Mouse (Mus musculus): Measurements from ENCODE around the gene Lemd1. TPM values are rescaled to one million over a fixed set of nuclear protein-coding genes. Genes with fewer than 3 reads are reported as not detected.

Lemd1 gene
- total and polyA plus RNA-seq, 2 experiments from 2014 or later, result 13.3 to 14.7 TPM

GRCm38 (mm10) chr1:132209400-132209799, 18.2 kb downstream of the Lemd1 start:
- ATAC-seq (no peak), DNase-seq (no peak)
- H3K4me1 ChIP-seq (ENCODE audit: insufficient read depth), result peaks cover 50% of the 10 kb centered on the region
- no peaks in the 10 kb centered on the region for H3K9me3 ChIP-seq (ENCODE audit: low read length)
- 33% methylated on average over 10 of the region's 10 CpGs for WGBS
- TF ChIP-seq CTCF (IDR thresholded peaks at IDR 0.05; ENCODE audit: low read depth), result no peak
- H3K4me2 ChIP-seq (ENCODE audit: low read depth), result no peak overlapping the region
- no peak overlapping the region for H3K4me3 ChIP-seq (ENCODE audit: low read depth, low read length)
- H3K27ac ChIP-seq (ENCODE audit: low read depth, low read length), result peak overlapping the region; percentile 69; the same call in 1 of the 2 replicates
- H3K27me3 ChIP-seq (ENCODE audit: insufficient read depth, low read length), result no peaks in the 10 kb centered on the region
- no peak overlapping the region for H3K9ac ChIP-seq
- no peaks in the 10 kb centered on the region for H3K36me3 ChIP-seq (ENCODE audit: insufficient read depth)

DNA sequence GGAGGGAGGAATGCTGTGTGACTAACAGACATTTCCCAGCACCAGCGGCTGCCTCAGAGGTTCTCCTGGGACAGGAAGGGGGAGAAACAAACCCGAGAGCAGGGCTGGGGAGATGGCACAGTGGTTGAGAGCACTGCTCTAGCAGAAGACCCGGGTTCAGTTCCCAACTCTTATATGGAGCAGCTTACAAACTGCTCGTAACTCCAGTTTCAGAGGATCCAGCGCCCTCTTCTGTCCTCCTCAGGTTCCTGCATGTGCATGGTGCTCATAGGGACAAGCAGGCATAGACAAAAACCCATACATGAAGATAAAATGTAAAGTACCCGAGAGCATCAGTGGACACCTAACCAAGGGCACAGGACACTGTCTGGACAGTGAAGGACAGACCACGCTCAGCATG, 19.7 kb downstream of the Lemd1 start:
- no peaks in the 10 kb centered on the region for H3K27me3 ChIP-seq (ENCODE audit: insufficient read depth, low read length)
- H3K4me2 ChIP-seq (ENCODE audit: low read depth), result no peak overlapping the region
- H3K9me3 ChIP-seq (ENCODE audit: low read length), result no peaks in the 10 kb centered on the region
- no peak overlapping the region for H3K4me3 ChIP-seq (ENCODE audit: low read depth, low read length)
- DNase-seq (no peak), ATAC-seq (no peak)
- no peaks in the 10 kb centered on the region for H3K36me3 ChIP-seq (ENCODE audit: insufficient read depth)
- peak; percentile 72 for TF ChIP-seq CTCF (IDR thresholded peaks at IDR 0.05; ENCODE audit: low read depth)
- 19% methylated on average over 7 of the region's 7 CpGs for WGBS
- H3K27ac ChIP-seq (ENCODE audit: low read depth, low read length), result no peak overlapping the region
- H3K9ac ChIP-seq, result no peak overlapping the region
- H3K4me1 ChIP-seq (ENCODE audit: insufficient read depth), result peaks cover 50% of the 10 kb centered on the region

DNA sequence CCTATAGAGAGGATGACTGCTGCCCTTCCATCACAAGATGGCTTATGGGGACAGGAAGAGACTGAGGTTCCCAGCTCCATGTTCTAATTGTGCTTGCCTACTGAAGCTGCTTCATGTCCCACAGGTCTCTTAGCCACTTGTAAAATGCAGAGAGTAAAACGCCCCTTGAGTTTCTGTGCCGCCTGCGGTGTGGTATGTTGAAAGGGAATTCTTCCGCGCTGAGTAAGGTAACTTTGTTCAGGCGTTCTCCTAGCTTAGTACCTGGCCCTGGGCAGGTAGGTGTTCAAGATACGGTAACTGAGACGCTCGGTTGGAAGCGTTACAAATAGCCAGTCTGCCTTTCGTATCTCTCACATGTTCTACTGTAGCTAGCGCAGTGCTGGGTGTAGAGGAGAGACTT, 20.4 kb downstream of the Lemd1 start:
- no peak for ATAC-seq
- peak overlapping the region; percentile 9; the same call in 1 of the 2 replicates for H3K4me3 ChIP-seq (ENCODE audit: low read depth, low read length)
- peaks cover 50% of the 10 kb centered on the region for H3K4me1 ChIP-seq (ENCODE audit: insufficient read depth)
- no peaks in the 10 kb centered on the region for H3K9me3 ChIP-seq (ENCODE audit: low read length)
- no peak overlapping the region for H3K9ac ChIP-seq
- DNase-seq, result no peak
- peak overlapping the region; percentile 31; the same call in 1 of the 2 replicates for H3K4me2 ChIP-seq (ENCODE audit: low read depth)
- no peaks in the 10 kb centered on the region for H3K36me3 ChIP-seq (ENCODE audit: insufficient read depth)
- 45% methylated on average over 12 of the region's 12 CpGs for WGBS
- TF ChIP-seq CTCF (IDR thresholded peaks at IDR 0.05; ENCODE audit: low read depth), result no peak
- no peaks in the 10 kb centered on the region for H3K27me3 ChIP-seq (ENCODE audit: insufficient read depth, low read length)
- no peak overlapping the region for H3K27ac ChIP-seq (ENCODE audit: low read depth, low read length)

DNA sequence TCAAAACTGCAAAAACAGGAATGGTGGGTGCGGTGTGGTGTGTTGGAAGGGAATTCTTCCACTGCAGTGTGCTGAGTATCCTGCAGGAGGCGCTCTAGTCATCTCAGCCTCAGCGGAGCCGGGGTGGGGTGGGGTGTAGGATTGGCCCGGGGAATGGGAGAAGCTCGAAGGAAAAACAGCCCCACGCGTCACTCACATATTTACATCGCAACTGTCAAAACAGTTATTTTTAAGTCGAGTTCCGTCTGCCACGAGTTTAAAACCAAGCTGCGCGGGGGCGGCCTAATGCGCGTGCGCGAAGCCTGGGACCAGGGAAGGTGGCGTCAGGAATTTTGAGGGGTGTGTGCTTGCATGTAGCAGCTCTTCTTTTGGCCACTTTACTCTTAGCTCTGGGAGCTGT, 21.0 kb downstream of the Lemd1 start:
- Histone ChIP-seq H3K9ac (no peak overlapping the region), H3K4me3 (ENCODE audit: low read depth, low read length) (peak overlapping the region; percentile 9; the same call in 1 of the 2 replicates), H3K4me1 (ENCODE audit: insufficient read depth) (peaks cover 50% of the 10 kb centered on the region), H3K27ac (ENCODE audit: low read depth, low read length) (no peak overlapping the region), H3K4me2 (ENCODE audit: low read depth) (peak overlapping the region; percentile 31; the same call in 1 of the 2 replicates), H3K9me3 (ENCODE audit: low read length) (no peaks in the 10 kb centered on the region), H3K27me3 (ENCODE audit: insufficient read depth, low read length) (no peaks in the 10 kb centered on the region), H3K36me3 (ENCODE audit: insufficient read depth) (no peaks in the 10 kb centered on the region)
- DNase-seq, result peak; percentile 92
- WGBS, result 7% methylated on average over 20 of the region's 20 CpGs
- ATAC-seq, result peak; percentile 83
- peak; percentile 89 for TF ChIP-seq CTCF (IDR thresholded peaks at IDR 0.05; ENCODE audit: low read depth)

- Histone ChIP-seq H3K4me2 (ENCODE audit: low read depth) (no peak overlapping the region), H3K36me3 (ENCODE audit: insufficient read depth) (no peaks in the 10 kb centered on the region), H3K4me3 (ENCODE audit: low read depth, low read length) (no peak overlapping the region), H3K27ac (ENCODE audit: low read depth, low read length) (no peak overlapping the region), H3K9me3 (ENCODE audit: low read length) (no peaks in the 10 kb centered on the region), H3K9ac (no peak overlapping the region; the same call in 1 of the 2 replicates), H3K4me1 (ENCODE audit: insufficient read depth) (peaks cover 41% of the 10 kb centered on the region), H3K27me3 (ENCODE audit: insufficient read depth, low read length) (no peaks in the 10 kb centered on the region)
- WGBS, result 38% methylated on average over 6 of the region's 6 CpGs
- ATAC-seq (no peak), DNase-seq (no peak)
- no peak for TF ChIP-seq CTCF (IDR thresholded peaks at IDR 0.05; ENCODE audit: low read depth)
Measured at GRCm38 (mm10) chr1:132213076-132213475, 21.8 kb downstream of the Lemd1 start.

- WGBS, result 50% methylated on average over 3 of the region's 3 CpGs
- no peak for ATAC-seq
- H3K4me3 ChIP-seq (ENCODE audit: low read depth, low read length), result no peak overlapping the region
- no peaks in the 10 kb centered on the region for H3K27me3 ChIP-seq (ENCODE audit: insufficient read depth, low read length)
- no peak overlapping the region for H3K4me2 ChIP-seq (ENCODE audit: low read depth)
- no peak overlapping the region for H3K27ac ChIP-seq (ENCODE audit: low read depth, low read length)
- no peak overlapping the region for H3K9ac ChIP-seq
- no peaks in the 10 kb centered on the region for H3K9me3 ChIP-seq (ENCODE audit: low read length)
- no peaks in the 10 kb centered on the region for H3K36me3 ChIP-seq (ENCODE audit: insufficient read depth)
- H3K4me1 ChIP-seq (ENCODE audit: insufficient read depth), result peaks cover 14% of the 10 kb centered on the region; the same call in 1 of the 2 replicates
- no peak for DNase-seq
- TF ChIP-seq CTCF (IDR thresholded peaks at IDR 0.05; ENCODE audit: low read depth), result no peak
Measured at GRCm38 (mm10) chr1:132216276-132216675, 25.0 kb downstream of the Lemd1 start.

GRCm38 (mm10) chr1:132221627-132222026, 30.4 kb downstream of the Lemd1 start:
- no peaks in the 10 kb centered on the region for H3K9me3 ChIP-seq (ENCODE audit: low read length)
- H3K36me3 ChIP-seq (ENCODE audit: insufficient read depth), result no peaks in the 10 kb centered on the region
- no peak overlapping the region for H3K4me2 ChIP-seq (ENCODE audit: low read depth)
- peaks cover 16% of the 10 kb centered on the region; the same call in 1 of the 2 replicates for H3K4me1 ChIP-seq (ENCODE audit: insufficient read depth)
- no peak overlapping the region for H3K9ac ChIP-seq
- TF ChIP-seq CTCF (IDR thresholded peaks at IDR 0.05; ENCODE audit: low read depth), result no peak
- H3K27ac ChIP-seq (ENCODE audit: low read depth, low read length), result peak overlapping the region; percentile 73
- no peak for DNase-seq
- ATAC-seq, result no peak
- WGBS, result 23% methylated on average over 2 of the region's 2 CpGs
- no peaks in the 10 kb centered on the region for H3K27me3 ChIP-seq (ENCODE audit: insufficient read depth, low read length)
- no peak overlapping the region for H3K4me3 ChIP-seq (ENCODE audit: low read depth, low read length)
